In genomic region chr6:134897443-134898094, GRCm38 (mm10) we compare ENCODE assay signal across 8 mouse cellular contexts. TPM values are rescaled to one million over a fixed set of nuclear protein-coding genes. Genes with fewer than 3 reads are reported as not detected.
DNase-seq lines count a peak whose midpoint lies in the region; ATAC-seq and TF ChIP-seq lines count a peak whose summit lies in the region.

No protein-coding gene starts in this region.

- TF ChIP-seq CTCF in lung, postnatal 0 days (IDR thresholded peaks at IDR 0.05): no peak

- H3K4me3 ChIP-seq in hindbrain, embryonic 11.5 days (ENCODE audit: low read depth, low read length): peak overlapping the region; percentile 43
- peak overlapping the region; percentile 55 for H3K4me3 ChIP-seq in lung, postnatal 0 days (ENCODE audit: low read depth, low read length)

- peak overlapping the region; percentile 81 for H3K9ac ChIP-seq in hindbrain, embryonic 11.5 days (ENCODE audit: low read depth, low read length)
- peak overlapping the region; percentile 61 for H3K9ac ChIP-seq in lung, postnatal 0 days (replicated peaks; ENCODE audit: low read depth)

- no peak; the same call in 1 of the 2 replicates for TF ChIP-seq EP300 in lung, postnatal 0 days (IDR thresholded peaks at IDR 0.05)

- peak; percentile 93 for ATAC-seq in hindbrain, embryonic 11.5 days (ENCODE audit: low FRiP score)
- ATAC-seq in lung, postnatal 0 days: peak; percentile 92

- DNase-seq in NIH3T3 (ENCODE audit: low read depth): peak; percentile 98
- peak; percentile 97 for DNase-seq in cerebellum, adult 9-11 months
- peak; percentile 86 to 97 for DNase-seq in frontal cortex, adult 2 months (ENCODE audit: extremely low spot score in 1 of 2, low spot score in 1 of 2)
- peak; percentile 98 for DNase-seq in hindbrain, embryonic 11.5 days (ENCODE audit: low spot score)
- DNase-seq in layer of hippocampus, postnatal 10 days (ENCODE audit: low spot score in 2 of 2): peak; percentile 97 to 98
- peak; percentile 95 for DNase-seq in lung, postnatal 0 days (ENCODE audit: low spot score)
- peak; percentile 97 for DNase-seq in ovary, postnatal 10 days (ENCODE audit: low spot score)
- peak; percentile 98 for DNase-seq in thymus, postnatal 0 days (ENCODE audit: low spot score)

- no peaks in the 10 kb centered on the region for H3K36me3 ChIP-seq in hindbrain, embryonic 11.5 days (ENCODE audit: control insufficient read depth, insufficient read depth, low read length)
- H3K36me3 ChIP-seq in lung, postnatal 0 days (ENCODE audit: insufficient read depth, low read length): no peaks in the 10 kb centered on the region

- WGBS in hindbrain, embryonic 11.5 days: under 1% methylated on average over 38 of the region's 38 CpGs
- WGBS in lung, postnatal 0 days: 0% methylated on average over 37 of the region's 38 CpGs

- no peaks in the 10 kb centered on the region for H3K9me3 ChIP-seq in hindbrain, embryonic 11.5 days (ENCODE audit: control insufficient read depth, low read length)
- H3K9me3 ChIP-seq in lung, postnatal 0 days (ENCODE audit: low read length): no peaks in the 10 kb centered on the region

- H3K27me3 ChIP-seq in hindbrain, embryonic 11.5 days (ENCODE audit: control insufficient read depth, insufficient read depth, low read length): no peaks in the 10 kb centered on the region
- H3K27me3 ChIP-seq in lung, postnatal 0 days (replicated peaks; ENCODE audit: insufficient read depth, low read length): no peaks in the 10 kb centered on the region

- H3K27ac ChIP-seq in hindbrain, embryonic 11.5 days (ENCODE audit: low read depth, low read length): peak overlapping the region; percentile 100
- H3K27ac ChIP-seq in lung, postnatal 0 days (ENCODE audit: low read length): peak overlapping the region; percentile 100

- no peaks in the 10 kb centered on the region; the same call in 1 of the 2 replicates for H3K4me1 ChIP-seq in hindbrain, embryonic 11.5 days (replicated peaks; ENCODE audit: control insufficient read depth, insufficient read depth, low read length)
- no peaks in the 10 kb centered on the region for H3K4me1 ChIP-seq in lung, postnatal 0 days (ENCODE audit: insufficient read depth, low read depth, low read length)

- H3K4me2 ChIP-seq in hindbrain, embryonic 11.5 days (replicated peaks; ENCODE audit: low read depth, low read length): peak overlapping the region; percentile 51
- H3K4me2 ChIP-seq in lung, postnatal 0 days (replicated peaks; ENCODE audit: low read depth, low read length): peak overlapping the region; percentile 56

RNA-seq across cellular contexts. Expression of gene Gpr19, which starts 0.8 kb away (rescaled TPM):
- 27.8 and 28.2 TPM in 2 replicates for polyA plus RNA-seq in frontal cortex, adult 2 months (2012; rRNA removed)
- 27.7 and 29.4 TPM in 2 replicates for polyA plus RNA-seq in hindbrain, embryonic 11.5 days (2014; fragmentation: Nextera tagmentation; extraction: Ambion mirVana)
- total RNA-seq in layer of hippocampus, postnatal 10 days (2021): 10 to 100 TPM; 27.1 to 27.2 TPM
- polyA plus RNA-seq in lung, postnatal 0 days (2015; fragmentation: Nextera tagmentation; extraction: Ambion mirVana): 9.3 and 9.8 TPM in 2 replicates
- 11.8 and 11.9 TPM in 2 replicates for polyA plus RNA-seq in thymus, postnatal 0 days (2015; fragmentation: Nextera tagmentation; extraction: Ambion mirVana)

RNA-seq across cellular contexts. Expression of gene Cdkn1b, which starts 22.6 kb away (rescaled TPM):
- 28.7 and 30.1 TPM in 2 replicates for polyA plus RNA-seq in frontal cortex, adult 2 months (2012; rRNA removed)
- 23.9 and 24.1 TPM in 2 replicates for polyA plus RNA-seq in hindbrain, embryonic 11.5 days (2014; fragmentation: Nextera tagmentation; extraction: Ambion mirVana)
- 10 to 100 TPM; 54.2 to 58.4 TPM for total RNA-seq in layer of hippocampus, postnatal 10 days (2021)
- polyA plus RNA-seq in lung, postnatal 0 days (2015; fragmentation: Nextera tagmentation; extraction: Ambion mirVana): 43.4 and 46.2 TPM in 2 replicates
- polyA plus RNA-seq in thymus, postnatal 0 days (2015; fragmentation: Nextera tagmentation; extraction: Ambion mirVana): 53.0 and 58.8 TPM in 2 replicates

Comparison
In these comparisons a context has a peak if more than half of its experiments do, and no peak if none do; other contexts are left out.
1. Peak in every context shown above with its lines: DNase-seq, ATAC-seq, H3K4me3 ChIP-seq and H3K27ac ChIP-seq.